Mouse (Mus musculus): ENCODE measurements around the gene Krt39.

DNA sequence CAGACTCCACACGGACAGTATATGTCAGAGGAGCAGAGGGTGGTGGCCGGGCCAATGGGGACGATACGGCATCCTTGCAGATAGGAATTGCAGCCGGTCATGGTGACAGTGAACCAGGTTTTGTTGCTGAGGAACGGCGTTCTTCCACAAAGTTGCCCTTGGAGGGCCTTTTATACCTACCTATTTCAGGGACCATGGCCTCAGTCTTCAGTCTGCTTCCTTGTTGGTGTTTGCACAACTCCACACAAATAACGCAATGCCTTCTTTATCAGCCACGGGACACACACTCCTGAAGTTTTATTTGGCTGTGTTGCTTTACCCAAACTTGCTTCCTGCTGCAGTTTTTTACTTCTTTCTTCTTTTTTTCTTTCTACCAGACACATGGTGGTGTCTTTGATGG is 38.2 kb upstream of the Krt39 start, which contains the start of gene Gm11939:
- TF ChIP-seq CTCF (IDR thresholded peaks at IDR 0.05; ENCODE audit: control insufficient read depth, insufficient read depth, insufficient replicate concordance, low read depth, low read length) (no peak), POLR2A (IDR thresholded peaks at IDR 0.05; ENCODE audit: control insufficient read depth, low read depth, low read length) (no peak)

All from testis, adult 2 months (tissue).